Mouse (Mus musculus) liver, embryonic 13.5 days (tissue): ENCODE data around the gene Dnase2a. TPM values are rescaled to one million over a fixed set of nuclear protein-coding genes. Genes with fewer than 3 reads are reported as not detected.

Experiments used
- microRNA-seq: library from miRNA; unstranded; fragments of <30 nt; microRNA quantifications from one replicate; pipeline ENCODE4, GENCODE M21; 2016
- polyA plus RNA-seq: library from polyadenylated mRNA; unstranded; fragments of >200 nt; fragmentation: Nextera tagmentation; extraction: Ambion mirVana; gene quantifications from 2 replicates; pipeline ENCODE4 v1.2.1, GENCODE M21; 2015

Dnase2a gene
- polyA plus RNA-seq, 1 experiment from 2014 or later = 10.4 TPM

Small RNAs within 50 kb of the gene (microRNA-seq; reads per million reads assigned to microRNA genes)
- gene Gm24197 (not detected), gene Mir7069 (10.0 reads per million, percentile 23 among the genes with 10 or more reads in this experiment)

Other genes starting within 250 kb of the Dnase2a start
- gene Ier2, start 245.7 kb upstream of the Dnase2a start, polyA plus RNA-seq = 20.5 and 24.1 TPM in 2 replicates
- 45.9 and 46.8 TPM in 2 replicates for gene Trmt1, start 222.3 kb upstream of the Dnase2a start, polyA plus RNA-seq
- 6.9 and 7.6 TPM in 2 replicates for gene Nacc1, start 220.7 kb upstream of the Dnase2a start, polyA plus RNA-seq
- gene Lyl1, start 207.1 kb upstream of the Dnase2a start, polyA plus RNA-seq = 61.2 and 61.3 TPM in 2 replicates
- 9.6 and 10.0 TPM in 2 replicates for gene G430095P16Rik, start 185.6 kb upstream of the Dnase2a start, polyA plus RNA-seq
- 2.3 and 3.4 TPM in 2 replicates for gene Nfix, start 108.2 kb upstream of the Dnase2a start, polyA plus RNA-seq
- 3.3 and 3.7 TPM in 2 replicates for gene Dand5, start 85.7 kb upstream of the Dnase2a start, polyA plus RNA-seq
- 60.6 and 63.2 TPM in 2 replicates for gene Gadd45gip1, start 77.0 kb upstream of the Dnase2a start, polyA plus RNA-seq
- gene Rad23a, start 67.9 kb upstream of the Dnase2a start, polyA plus RNA-seq = 269 and 278 TPM in 2 replicates
- gene Calr, start 61.6 kb upstream of the Dnase2a start, polyA plus RNA-seq = 511 and 613 TPM in 2 replicates
- 82.3 and 83.1 TPM in 2 replicates for gene Farsa, start 51.6 kb upstream of the Dnase2a start, polyA plus RNA-seq
- gene Syce2, start 36.4 kb upstream of the Dnase2a start, polyA plus RNA-seq = 84.1 and 90.4 TPM in 2 replicates
- gene Gcdh, start 14.6 kb upstream of the Dnase2a start, polyA plus RNA-seq = 44.7 and 48.6 TPM in 2 replicates
- gene Klf1, start 6.6 kb upstream of the Dnase2a start, polyA plus RNA-seq = 469 and 494 TPM in 2 replicates
- gene Mast1, start 28.8 kb downstream of the Dnase2a start, polyA plus RNA-seq = 0.12 and 0.13 TPM in 2 replicates
- 0.33 and 0.56 TPM in 2 replicates for gene Rtbdn, start 38.4 kb downstream of the Dnase2a start, polyA plus RNA-seq
- gene Gm49661, start 60.9 kb downstream of the Dnase2a start, polyA plus RNA-seq = not detected in 2 replicates
- gene Prdx2, start 61.0 kb downstream of the Dnase2a start, polyA plus RNA-seq = 1,982 and 2,114 TPM in 2 replicates
- gene Rnaseh2a, start 61.2 kb downstream of the Dnase2a start, polyA plus RNA-seq = 130 TPM in 2 replicates
- gene Junb, start 70.2 kb downstream of the Dnase2a start, polyA plus RNA-seq = 12.2 and 15.3 TPM in 2 replicates
- 7.2 and 7.4 TPM in 2 replicates for gene Hook2, start 82.0 kb downstream of the Dnase2a start, polyA plus RNA-seq
- not detected in 2 replicates for gene Best2, start 106.0 kb downstream of the Dnase2a start, polyA plus RNA-seq
- gene Asna1, start 116.7 kb downstream of the Dnase2a start, polyA plus RNA-seq = 80.1 and 81.5 TPM in 2 replicates
- 83.1 and 91.4 TPM in 2 replicates for gene Trir, start 118.3 kb downstream of the Dnase2a start, polyA plus RNA-seq
- gene Tnpo2, start 128.4 kb downstream of the Dnase2a start, polyA plus RNA-seq = 24.0 and 28.2 TPM in 2 replicates
- gene Fbxw9, start 151.5 kb downstream of the Dnase2a start, polyA plus RNA-seq = 8.7 and 9.0 TPM in 2 replicates
- gene Gm5741, start 159.4 kb downstream of the Dnase2a start, polyA plus RNA-seq = not detected in 2 replicates
- gene Dhps, start 163.2 kb downstream of the Dnase2a start, polyA plus RNA-seq = 41.2 and 42.9 TPM in 2 replicates
- gene Wdr83os, start 172.2 kb downstream of the Dnase2a start, polyA plus RNA-seq = 69.1 and 70.5 TPM in 2 replicates
- gene Wdr83, start 172.7 kb downstream of the Dnase2a start, polyA plus RNA-seq = 26.5 and 28.1 TPM in 2 replicates
- 20.0 and 24.1 TPM in 2 replicates for gene Man2b1, start 174.7 kb downstream of the Dnase2a start, polyA plus RNA-seq
- 0.66 and 0.83 TPM in 2 replicates for gene Zfp791, start 214.5 kb downstream of the Dnase2a start, polyA plus RNA-seq
- not detected in 2 replicates for gene Cks1brt, start 243.4 kb downstream of the Dnase2a start, polyA plus RNA-seq